Mouse (Mus musculus) frontal cortex, adult (tissue): ENCODE results near the gene Olfr127.
"Not testable (repeated sequence)": the region's sequence is repeated elsewhere in the genome, so short reads cannot be mapped to it uniquely, and the experiment has no call there.

Source experiments
- ATAC-seq: cut with Nextera tagmentation; 2 replicates; pipeline ENCODE4 v1.9.2; 2017; ENCODE audit warnings: mild to moderate bottlenecking, moderate library complexity, mixed read lengths; ENCODE audit not compliant: low TSS enrichment

Olfr127 gene

DNA sequence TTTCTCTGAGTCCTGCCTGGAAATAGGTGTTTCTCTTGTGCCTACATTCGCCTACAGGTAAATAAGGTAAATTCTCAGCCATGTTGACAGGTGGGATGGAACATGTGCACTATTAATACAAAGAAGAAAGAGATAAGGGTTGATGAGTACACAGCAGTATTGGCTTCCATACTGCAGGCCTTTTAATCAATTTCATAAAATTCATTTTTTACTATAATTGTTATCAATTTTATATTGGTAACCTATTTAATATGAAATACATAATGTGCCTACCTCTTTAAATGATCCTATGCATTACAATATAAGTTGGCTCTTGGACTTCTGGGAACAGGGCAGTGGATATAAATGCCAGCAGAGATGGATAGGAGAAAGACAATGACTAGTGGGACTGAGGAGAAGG lies at the start of gene Olfr127:
Gene Olfr127, plus strand, starts transcription at position 301 of the 400 bp plus-strand sequence.
- no peak for ATAC-seq

DNA sequence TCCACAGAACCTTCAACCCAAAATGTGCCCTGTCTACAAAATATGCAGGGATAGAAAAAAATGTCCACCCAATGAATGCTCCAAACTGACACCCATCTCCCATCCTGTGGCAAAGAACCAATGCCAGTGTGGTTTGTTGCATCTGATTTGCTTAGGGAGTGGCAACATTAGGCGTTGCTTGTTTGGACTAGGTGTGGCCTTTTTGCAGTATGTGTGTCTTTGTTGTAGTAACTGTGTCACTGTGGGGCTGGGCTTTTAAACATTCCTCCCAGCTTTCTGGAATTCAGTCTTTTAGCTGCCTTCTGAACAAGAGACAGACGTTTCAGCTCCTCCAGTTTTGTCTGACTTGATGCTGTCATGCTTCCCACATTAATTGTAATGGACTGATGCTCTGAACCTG lies 36.3 kb upstream of the Olfr127 start:
- no peak for ATAC-seq

DNA sequence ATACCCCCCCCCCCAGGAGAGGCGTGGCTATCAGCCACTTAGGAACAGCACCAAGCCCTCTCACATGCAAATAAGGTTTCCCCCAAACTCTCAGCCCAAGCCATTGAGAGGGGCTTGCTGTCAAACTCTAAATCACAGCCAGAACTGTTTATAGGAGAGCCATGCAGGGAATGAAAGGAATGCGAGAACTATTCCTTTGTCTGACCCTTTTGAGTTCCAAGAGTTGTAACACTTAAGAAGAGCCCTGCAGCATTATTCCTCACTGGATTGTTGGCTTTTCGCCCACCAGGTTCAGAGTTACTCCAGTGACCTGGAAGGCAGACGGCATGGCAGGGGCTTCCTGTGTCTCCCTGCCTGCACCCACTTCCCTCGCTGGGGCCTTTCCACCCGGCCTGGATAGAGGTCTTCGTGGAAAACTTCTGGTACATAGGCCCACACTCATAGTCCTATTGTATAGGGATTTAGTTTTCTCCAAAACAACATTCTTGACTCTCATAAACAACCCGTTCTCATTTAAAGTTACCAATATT lies 30.5 kb upstream of the Olfr127 start:
- ATAC-seq = no peak

DNA sequence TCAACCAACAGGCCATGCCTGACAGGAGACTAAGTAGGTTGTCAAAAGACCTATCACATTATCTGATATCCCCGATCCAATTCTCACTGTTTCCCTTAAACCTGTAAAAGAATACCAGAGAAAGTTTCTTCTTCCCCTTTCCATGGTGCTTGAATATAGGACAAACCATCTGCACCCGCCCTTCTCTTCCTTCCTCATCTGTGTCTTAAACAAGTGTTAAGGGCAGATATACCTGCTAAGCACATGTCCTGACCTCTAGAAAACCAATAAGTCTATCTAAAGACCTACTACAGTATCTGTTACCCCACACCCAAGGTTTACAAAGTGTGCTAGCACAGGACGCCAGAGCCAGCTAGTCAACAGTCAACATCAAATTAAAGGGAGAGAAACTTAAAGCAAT lies 26.4 kb upstream of the Olfr127 start:
- ATAC-seq = no peak

DNA sequence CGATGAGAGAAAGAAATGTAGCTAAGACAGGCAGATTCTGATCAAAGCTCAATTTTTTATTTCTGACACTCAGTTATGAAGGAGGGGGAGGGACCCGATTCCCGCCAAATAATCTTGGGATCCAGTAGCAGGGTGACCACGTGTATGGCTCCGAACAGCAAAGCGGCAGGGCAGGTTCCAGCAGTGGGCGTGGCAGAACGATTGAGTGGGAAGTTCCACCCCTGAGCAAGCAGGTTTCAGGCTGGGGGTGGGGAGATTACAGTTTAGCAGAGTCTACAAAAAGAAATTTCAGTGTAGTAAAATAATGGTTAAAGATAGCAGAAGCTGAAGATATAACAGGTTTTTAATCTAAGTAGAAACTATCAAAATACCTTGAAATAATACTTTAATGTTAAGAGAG lies 6.6 kb downstream of the Olfr127 start:
- not testable (repeated sequence) for ATAC-seq

DNA sequence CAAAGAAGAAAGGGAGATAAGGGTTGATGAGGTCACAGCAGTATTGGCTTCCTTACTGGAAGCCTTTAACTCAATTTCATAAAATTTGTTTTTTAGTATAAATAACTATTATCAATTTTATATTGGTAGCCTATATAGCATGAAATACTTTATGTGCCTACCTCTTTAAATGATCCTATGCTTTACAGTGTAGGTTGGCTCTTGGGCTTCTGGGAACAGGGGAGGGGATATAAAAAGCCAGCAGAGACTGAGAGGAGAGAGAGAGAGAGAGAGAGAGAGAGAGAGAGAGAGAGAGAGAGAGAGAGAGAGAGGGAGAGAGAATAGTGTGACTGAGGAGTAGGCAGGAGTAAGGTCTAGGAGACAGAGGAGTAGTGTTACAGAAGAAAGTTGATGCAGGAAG lies 20.0 kb downstream of the Olfr127 start, which contains the start of gene Olfr128:
Gene Olfr128, plus strand, starts transcription at position 301 of the 400 bp plus-strand sequence.
- ATAC-seq = no peak

DNA sequence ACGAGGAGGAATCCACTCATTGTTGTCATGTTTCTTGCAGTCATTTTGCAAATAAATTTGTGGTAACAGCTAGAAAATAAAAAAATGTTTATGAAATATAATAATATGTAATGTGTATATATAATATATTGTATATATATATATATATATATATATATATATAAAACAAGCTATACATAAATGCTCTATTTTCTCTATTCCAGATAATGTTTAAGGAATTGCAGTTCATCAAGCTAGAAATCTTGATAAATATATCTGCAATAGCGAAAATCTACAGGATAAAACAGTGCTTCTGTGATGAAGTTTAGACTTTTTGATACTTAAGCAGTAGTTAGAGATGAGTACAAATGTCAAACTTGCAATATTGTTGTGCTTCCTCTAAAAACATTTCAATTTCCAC lies 52.7 kb downstream of the Olfr127 start, which contains the start of gene Olfr761:
Gene Olfr761, minus strand, starts transcription at position 101 of the 400 bp plus-strand sequence.
- no peak for ATAC-seq
